Mouse (Mus musculus): ENCODE results near the gene Bglap.
"Not testable (repeated sequence)": the region's sequence is repeated elsewhere in the genome, so short reads cannot be mapped to it uniquely, and the experiment has no call there.

Gene Bglap

GRCm38 (mm10) chr3:88384364-88384763 is at the start of gene Bglap:
Gene Bglap (minus strand): TSS chr3:88384464.
- no peak for DNase-seq (ENCODE audit: low spot score in 2 of 2)

DNA sequence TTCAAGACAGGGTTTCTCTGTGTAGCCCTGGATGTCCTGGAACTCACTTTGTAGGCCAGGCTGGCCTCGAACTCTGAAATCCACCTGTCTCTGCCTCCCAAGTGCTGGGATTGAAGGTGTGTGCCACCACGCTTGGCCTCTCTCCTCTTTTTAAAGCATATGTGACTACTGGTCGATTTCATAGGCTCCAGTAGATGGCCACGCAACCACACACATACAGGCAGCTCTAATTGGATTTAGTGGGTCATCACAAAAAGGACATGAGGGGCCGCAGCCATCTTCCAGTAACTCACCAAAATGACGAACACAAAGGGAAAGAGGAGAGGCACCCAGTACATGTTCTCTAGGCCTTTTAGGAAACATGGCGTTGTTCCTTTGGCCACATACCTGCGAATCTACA is 44.4 kb upstream of the Bglap start:
- not testable (repeated sequence) for DNase-seq (ENCODE audit: low spot score in 2 of 2)

- DNase-seq (ENCODE audit: low spot score in 2 of 2) = no peak
Measured at GRCm38 (mm10) chr3:88427342-88427905, 43.2 kb upstream of the Bglap start.

- no peak for DNase-seq (ENCODE audit: low spot score in 2 of 2)
Measured at GRCm38 (mm10) chr3:88425708-88426420, 41.6 kb upstream of the Bglap start.

GRCm38 (mm10) chr3:88425330-88425689 is 41.0 kb upstream of the Bglap start:
- DNase-seq (ENCODE audit: low spot score in 2 of 2) = no peak

- DNase-seq (ENCODE audit: low spot score in 2 of 2) = peak; percentile 71 to 89
Measured at GRCm38 (mm10) chr3:88424605-88425329, 40.5 kb upstream of the Bglap start, which contains the start of gene Slc25a44. Gene Slc25a44 (minus strand): TSS chr3:88425139.

GRCm38 (mm10) chr3:88422020-88422720 is 37.9 kb upstream of the Bglap start:
- no peak for DNase-seq (ENCODE audit: low spot score in 2 of 2)

GRCm38 (mm10) chr3:88420771-88421170 is 36.5 kb upstream of the Bglap start:
- no peak for DNase-seq (ENCODE audit: low spot score in 2 of 2)

GRCm38 (mm10) chr3:88418016-88418415 is 33.8 kb upstream of the Bglap start:
- DNase-seq (ENCODE audit: low spot score in 2 of 2) = no peak

- no peak for DNase-seq (ENCODE audit: low spot score in 2 of 2)
Measured at GRCm38 (mm10) chr3:88415668-88416067, 31.4 kb upstream of the Bglap start.

GRCm38 (mm10) chr3:88412636-88413035 is 28.4 kb upstream of the Bglap start:
- DNase-seq (ENCODE audit: low spot score in 2 of 2) = no peak

- DNase-seq (ENCODE audit: low spot score in 2 of 2) = no peak
Measured at GRCm38 (mm10) chr3:88411681-88412080, 27.4 kb upstream of the Bglap start.

GRCm38 (mm10) chr3:88410645-88411031 is 26.4 kb upstream of the Bglap start:
- no peak for DNase-seq (ENCODE audit: low spot score in 2 of 2)

- peak; percentile 80 for DNase-seq (ENCODE audit: low spot score in 2 of 2)
Measured at GRCm38 (mm10) chr3:88409741-88410644, 25.7 kb upstream of the Bglap start, which contains the start of gene Pmf1. Gene Pmf1 (minus strand): TSS chr3:88410331.

DNA sequence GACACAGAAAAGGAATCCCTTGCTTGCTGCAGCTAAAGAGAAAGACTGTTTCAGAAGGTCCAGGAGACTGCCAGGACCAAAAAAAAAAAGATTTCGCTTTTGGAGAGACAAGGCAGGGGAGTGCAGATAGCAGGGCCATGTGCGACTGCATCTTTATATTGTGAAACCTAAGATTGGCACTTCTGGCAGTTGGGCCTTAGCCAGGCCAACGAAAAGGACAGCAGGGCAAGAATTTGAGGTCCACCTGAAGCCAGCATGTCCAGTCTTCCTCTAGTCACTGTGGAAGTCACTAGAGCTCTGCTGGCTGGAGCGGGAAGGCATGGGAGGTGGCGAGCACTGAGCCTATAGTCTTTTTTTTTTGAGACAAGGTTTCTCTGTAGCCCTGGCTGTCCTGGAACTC is 24.7 kb upstream of the Bglap start:
- no peak for DNase-seq (ENCODE audit: low spot score in 2 of 2)

DNA sequence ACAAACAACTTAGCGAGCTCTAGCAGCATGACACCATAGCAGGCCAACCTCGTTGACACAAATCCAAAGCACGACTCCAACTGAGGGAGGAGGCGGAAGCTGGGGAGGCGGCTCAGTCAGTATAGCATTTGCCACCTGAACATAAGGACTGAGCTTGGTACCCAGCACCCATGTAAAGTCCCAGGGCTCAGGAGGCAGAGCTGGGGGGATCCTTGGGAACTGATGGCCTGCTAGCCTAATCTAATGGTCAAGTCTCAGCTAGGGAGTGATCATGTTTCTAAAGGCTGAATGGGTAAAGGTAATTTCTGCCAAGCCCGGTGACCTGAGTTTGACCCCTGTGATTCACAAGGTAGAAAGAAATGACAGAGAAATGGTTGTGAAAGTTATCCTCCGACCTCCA is 23.3 kb upstream of the Bglap start:
- no peak for DNase-seq (ENCODE audit: low spot score in 2 of 2)

GRCm38 (mm10) chr3:88407090-88407489 is 22.8 kb upstream of the Bglap start:
- DNase-seq (ENCODE audit: low spot score in 2 of 2) = peak; percentile 19 to 60

GRCm38 (mm10) chr3:88403522-88404230 is 19.4 kb upstream of the Bglap start:
- DNase-seq (ENCODE audit: low spot score in 2 of 2) = no peak

- no peak for DNase-seq (ENCODE audit: low spot score in 2 of 2)
Measured at GRCm38 (mm10) chr3:88398666-88399065, 14.4 kb upstream of the Bglap start.

DNA sequence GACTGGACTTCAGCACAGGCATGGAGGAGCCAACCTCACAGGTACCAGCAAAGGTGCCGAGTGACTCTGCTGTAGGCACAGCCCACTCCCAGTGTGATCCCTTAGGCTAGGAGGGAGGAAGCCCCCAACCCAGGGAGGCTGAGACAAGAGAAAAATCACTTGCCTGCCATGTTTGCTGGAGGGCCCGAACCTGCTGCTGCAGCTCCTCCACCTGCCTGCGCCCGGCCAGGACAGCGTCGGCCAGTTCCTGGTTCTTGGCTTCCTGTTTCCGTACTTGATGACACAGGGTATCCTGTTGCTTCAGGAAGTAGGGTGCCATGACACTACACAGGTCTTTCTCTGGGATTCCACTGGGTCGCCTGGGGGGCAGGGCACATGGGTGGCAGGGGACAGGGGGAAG is 11.5 kb upstream of the Bglap start:
- no peak for DNase-seq (ENCODE audit: low spot score in 2 of 2)

- DNase-seq (ENCODE audit: low spot score in 2 of 2) = no peak
Measured at GRCm38 (mm10) chr3:88395288-88395687, 11.0 kb upstream of the Bglap start.
